Comparison of ENCODE assay signal across 16 mouse cellular contexts in the genomic region with DNA sequence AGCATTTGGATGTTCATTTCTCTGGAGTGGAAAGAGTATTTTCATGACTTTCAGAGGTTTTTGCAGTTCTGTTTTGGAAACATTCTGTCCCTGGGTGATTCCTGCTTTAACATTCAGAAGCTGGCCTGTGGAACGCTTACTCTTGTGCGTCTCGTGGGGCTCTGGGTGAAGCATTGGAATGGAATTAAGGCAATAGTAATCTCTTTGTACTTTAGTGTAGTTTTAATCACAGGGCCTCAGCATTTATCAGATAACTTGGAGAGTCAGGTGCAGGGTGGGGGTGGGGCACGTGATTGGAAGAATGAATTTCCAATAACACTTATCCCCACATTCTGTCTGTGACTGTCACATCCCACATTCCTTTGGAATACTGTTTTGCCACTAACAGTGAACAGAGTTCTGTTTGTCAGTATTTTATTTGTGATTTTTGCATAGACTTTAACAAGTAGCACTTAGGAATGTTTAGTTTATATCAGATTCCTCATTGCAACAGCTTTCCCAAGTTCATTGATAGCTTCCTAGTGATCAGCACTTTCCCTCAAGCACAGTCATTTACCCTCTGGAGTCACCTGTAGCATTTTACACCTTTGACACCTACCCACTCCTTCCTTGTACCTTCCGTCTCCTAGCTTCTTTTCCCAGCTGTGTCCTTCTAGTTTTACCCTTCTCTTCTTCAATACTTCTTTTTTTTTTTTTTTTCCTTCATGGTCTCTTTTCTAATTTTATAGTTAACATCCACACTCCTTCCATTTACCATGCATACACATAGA.
"Had no signal": no experiment of that assay in that cellular context is flagged by ENCODE, and none has a peak within 500 bp of the region (broad histone marks: within the 10 kb centered on the region; RNA-seq: fewer than 3 reads in every experiment).

No protein-coding gene starts in this region.

- H3K9ac ChIP-seq: limb, embryonic 12.5 days; liver, embryonic 13.5 days; liver, postnatal 0 days; lung, embryonic 15.5 days; midbrain, embryonic 15.5 days; neural tube, embryonic 12.5 days; stomach, embryonic 15.5 days had no signal

- H3K9me3 ChIP-seq: limb, embryonic 12.5 days; liver, embryonic 13.5 days; lung, embryonic 15.5 days; megakaryocyte, embryonic 14.5 days; midbrain, embryonic 15.5 days; neural tube, embryonic 12.5 days; stomach, embryonic 15.5 days had no signal

- H3K4me2 ChIP-seq: limb, embryonic 12.5 days; liver, embryonic 13.5 days; lung, embryonic 15.5 days; midbrain, embryonic 11.5 days; midbrain, embryonic 15.5 days; neural tube, embryonic 12.5 days; stomach, embryonic 15.5 days had no signal

- H3K36me3 ChIP-seq: limb, embryonic 12.5 days; liver, embryonic 13.5 days; lung, embryonic 15.5 days; midbrain, embryonic 15.5 days; neural tube, embryonic 12.5 days; stomach, embryonic 15.5 days had no signal

- H3K27ac ChIP-seq: kidney, postnatal 0 days; liver, embryonic 13.5 days; lung, embryonic 15.5 days; macrophage; midbrain, embryonic 15.5 days; neural tube, embryonic 12.5 days had no signal

- H3K4me1 ChIP-seq: limb, embryonic 12.5 days; lung, embryonic 15.5 days; midbrain, embryonic 15.5 days; neural tube, embryonic 12.5 days had no signal

- H3K27me3 ChIP-seq: limb, embryonic 12.5 days; liver, embryonic 13.5 days; lung, embryonic 15.5 days; megakaryocyte, embryonic 14.5 days; midbrain, embryonic 15.5 days; neural tube, embryonic 12.5 days; stomach, embryonic 15.5 days had no signal

- ATAC-seq: liver, postnatal 0 days; midbrain, embryonic 15.5 days had no signal

- DNase-seq: kidney, adult 9 months; kidney, postnatal 4 days; liver; liver, embryonic 13.5 days; liver, postnatal 0 days; lung, postnatal 14 days; thymus, postnatal 4 days had no signal

- H3K4me3 ChIP-seq: limb, embryonic 12.5 days; liver, embryonic 13.5 days; lung, embryonic 15.5 days; megakaryocyte, embryonic 14.5 days; midbrain, embryonic 15.5 days; neural tube, embryonic 12.5 days; stomach, embryonic 15.5 days had no signal
